Mouse (Mus musculus): ENCODE results near the gene Clpsl2.

The Clpsl2 gene

DNA sequence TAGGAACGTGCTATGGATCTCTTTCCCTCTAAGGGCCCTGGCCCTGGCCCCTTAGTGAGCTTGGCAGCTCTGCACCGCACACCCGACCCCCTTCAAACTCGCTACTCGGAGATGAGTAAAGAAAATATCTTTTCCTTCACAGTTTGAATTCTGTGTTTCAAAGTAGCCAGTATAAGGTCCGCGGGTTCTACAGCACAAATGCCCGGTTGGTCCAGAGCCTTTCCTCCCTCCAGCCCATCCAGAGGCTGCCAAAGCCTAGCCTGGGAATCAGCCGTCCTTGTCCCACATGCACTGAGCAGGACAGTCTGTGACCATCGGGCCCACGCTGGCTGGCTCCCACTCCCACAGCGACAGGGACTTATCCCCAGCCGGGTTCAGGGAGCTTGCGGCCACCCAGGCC lies at the start of gene Clpsl2:
Clpsl2 (plus strand) TSS at position 301 of the 400 bp plus-strand sequence.
- DNase-seq: no peak

DNA sequence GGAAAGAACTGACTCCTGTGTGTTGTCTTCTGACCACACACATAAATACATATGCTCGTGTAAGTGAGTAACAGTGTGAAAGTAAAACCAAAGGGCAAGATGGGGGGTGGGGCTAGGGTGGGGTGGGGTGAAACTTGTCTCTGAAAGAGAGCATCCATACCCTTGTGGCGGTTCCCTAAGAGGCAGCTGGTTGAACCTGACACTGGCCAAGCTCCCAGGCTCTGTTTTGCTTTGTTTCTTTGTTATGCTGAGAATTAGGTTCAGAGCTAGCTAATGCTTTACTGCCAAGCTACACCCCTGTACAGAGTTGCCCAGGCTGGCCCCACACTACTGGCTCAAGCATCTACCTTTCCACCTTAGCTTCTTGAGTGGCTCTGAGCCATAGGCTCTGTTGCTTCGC lies 48.7 kb upstream of the Clpsl2 start:
- no peak for DNase-seq

- no peak for DNase-seq
Observed at GRCm38 (mm10) chr17:28502196-28502821, 46.9 kb upstream of the Clpsl2 start.

- no peak for DNase-seq
Observed at GRCm38 (mm10) chr17:28504182-28504581, 45.0 kb upstream of the Clpsl2 start.

DNA sequence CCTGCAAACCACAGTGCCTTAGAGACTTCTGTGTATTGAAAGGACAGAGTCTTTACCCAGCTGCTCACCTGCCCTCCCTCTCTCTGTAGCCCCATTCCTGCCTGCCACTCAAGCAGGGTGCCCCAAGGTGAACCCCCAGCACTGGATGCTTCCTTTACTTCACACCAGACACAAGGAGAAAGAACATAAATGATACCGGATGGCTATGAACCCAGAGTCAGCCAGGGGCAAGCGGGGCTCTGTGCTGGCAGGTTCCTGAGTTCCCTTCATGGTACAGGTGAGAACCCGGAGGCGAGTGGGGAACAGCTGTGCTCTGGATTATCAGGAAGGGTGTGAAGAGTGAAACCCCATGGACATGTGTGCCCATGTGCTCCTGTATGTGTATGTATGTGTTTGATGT lies 43.6 kb upstream of the Clpsl2 start:
- DNase-seq: no peak

DNA sequence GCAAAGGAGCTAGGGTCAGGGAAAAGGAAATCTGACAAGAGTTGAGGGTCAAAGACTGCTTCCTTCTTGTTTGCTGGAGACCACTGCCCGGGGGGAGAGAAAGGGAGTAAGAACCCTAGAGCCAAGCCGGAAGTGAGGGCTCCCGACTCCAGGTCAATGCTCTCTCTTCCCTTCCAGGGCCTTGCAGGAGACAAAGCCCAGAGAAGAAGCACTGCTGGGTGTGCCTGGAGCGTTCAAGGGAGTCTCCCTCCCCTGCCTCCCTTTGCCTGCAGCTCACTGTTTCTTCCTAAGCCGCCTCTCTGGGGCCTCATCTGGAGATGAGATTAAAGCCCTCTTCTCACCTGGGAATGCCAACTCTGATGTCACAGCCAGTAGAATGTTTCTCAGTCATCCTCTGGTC lies 42.3 kb upstream of the Clpsl2 start:
- no peak for DNase-seq

DNA sequence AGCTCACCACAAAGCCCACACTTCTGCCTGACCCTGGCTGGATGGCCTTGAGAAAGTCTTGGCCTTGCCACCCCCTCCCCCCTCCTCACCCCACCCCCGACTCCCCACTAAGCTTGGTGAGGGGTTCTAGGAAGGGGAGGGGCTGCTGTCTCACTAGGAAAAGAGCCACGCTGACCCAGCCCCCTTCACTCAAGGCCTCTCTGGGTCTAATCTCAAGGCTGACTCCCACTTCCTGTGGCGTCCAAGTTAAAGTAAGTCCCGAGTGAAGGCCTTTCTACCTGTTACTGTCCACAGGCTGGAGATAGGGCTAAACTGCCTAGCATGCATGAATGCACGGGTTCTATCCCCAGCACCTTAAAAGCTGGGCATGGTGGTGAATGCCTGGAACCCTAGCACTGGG lies 41.7 kb upstream of the Clpsl2 start:
- no peak for DNase-seq

- no peak for DNase-seq
Observed at GRCm38 (mm10) chr17:28510445-28511342, 38.5 kb upstream of the Clpsl2 start.

DNA sequence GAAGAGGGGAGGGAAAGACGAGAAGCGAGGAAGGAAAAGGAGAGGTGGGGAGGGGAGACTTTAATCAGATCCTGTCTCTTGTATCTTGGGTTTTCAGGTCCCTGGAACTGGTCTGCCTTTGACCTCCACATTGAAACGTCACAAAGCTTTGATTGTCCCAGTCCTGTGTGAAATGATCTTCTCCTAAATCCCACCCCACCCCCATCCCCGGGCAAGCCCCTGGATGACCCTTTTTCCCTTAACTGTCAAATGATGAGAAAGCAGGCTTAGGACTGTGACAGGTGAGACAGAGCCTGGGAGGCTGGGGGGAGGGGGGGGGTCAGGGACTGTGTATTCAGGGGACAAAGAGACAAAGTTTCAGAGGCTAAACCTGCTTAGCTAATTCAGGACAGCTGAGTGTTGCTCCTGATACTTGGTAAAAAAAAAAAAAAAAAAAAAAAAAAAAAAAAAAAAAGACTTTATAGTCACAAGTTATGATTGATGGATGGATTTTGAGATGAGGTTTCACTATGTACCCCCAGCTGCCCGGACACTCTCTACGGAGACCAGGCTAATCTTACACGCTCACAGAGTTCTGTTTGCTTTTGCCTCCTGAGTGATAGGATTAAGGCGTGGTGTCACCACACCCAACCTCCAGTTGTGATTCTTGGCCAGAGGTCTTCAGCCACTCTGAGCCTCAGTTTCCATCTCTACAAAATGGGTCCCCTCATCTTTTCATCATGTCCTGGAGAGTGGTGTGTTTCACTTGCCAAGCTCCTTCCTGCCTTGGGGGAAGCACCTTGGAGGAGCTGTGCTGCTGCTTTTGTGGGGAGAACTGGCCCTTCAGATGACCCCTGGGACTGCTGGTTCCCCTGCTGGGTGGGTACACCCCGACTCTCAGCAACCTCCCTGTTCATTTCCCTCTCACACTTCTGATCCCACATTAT lies 37.3 kb upstream of the Clpsl2 start:
- no peak for DNase-seq

- no peak for DNase-seq
Observed at GRCm38 (mm10) chr17:28512696-28513095, 36.5 kb upstream of the Clpsl2 start.

DNA sequence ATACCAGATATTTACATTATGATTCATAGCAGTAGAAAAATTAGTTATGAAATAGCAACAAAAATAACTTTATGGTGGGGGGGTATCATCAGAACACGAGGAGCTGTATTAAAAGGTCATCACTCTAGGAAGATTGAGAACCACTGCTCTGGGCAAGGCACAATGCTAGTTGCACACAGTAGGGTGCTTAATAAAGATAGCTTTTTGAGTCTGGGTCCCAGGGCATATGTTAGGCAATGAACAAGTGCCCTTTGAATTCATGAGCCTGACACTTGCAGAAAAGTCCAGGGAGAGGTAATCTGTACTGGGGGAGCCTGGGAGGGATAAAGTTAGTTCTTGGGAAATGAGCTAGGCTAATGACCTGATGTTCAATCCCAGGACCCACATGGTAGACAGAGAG lies 35.9 kb upstream of the Clpsl2 start:
- no peak for DNase-seq

GRCm38 (mm10) chr17:28513844-28514243 lies 35.4 kb upstream of the Clpsl2 start:
- DNase-seq: no peak

- no peak for DNase-seq
Observed at GRCm38 (mm10) chr17:28514555-28514954, 34.7 kb upstream of the Clpsl2 start.

GRCm38 (mm10) chr17:28515431-28516341 lies 33.5 kb upstream of the Clpsl2 start:
- no peak for DNase-seq

- no peak for DNase-seq
Observed at GRCm38 (mm10) chr17:28516881-28517280, 32.3 kb upstream of the Clpsl2 start.

DNA sequence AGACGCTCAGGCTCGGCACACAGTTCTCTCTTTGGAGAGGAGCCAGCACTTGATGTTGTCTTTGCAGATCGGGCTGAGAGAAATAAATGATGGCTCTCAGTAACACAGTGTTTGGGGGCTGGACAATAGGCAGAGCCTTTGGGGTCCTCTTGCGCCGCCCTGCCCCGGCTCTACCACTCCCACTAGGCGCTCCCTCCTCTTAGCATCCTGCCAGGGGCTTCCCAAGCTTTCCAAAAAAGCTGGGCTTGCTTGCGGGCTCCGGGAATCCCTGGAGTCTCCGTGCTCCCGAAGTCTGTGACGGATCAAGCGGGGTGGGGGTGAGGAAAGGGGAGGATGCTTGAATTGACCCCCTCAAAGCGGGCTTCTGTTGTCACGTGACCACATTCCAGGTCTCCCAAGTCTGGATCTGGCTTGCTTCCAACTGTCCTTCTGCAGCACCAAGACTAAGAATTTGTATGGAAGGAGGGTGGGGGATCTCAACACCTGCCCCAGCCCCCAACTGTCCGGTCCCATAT lies 31.7 kb upstream of the Clpsl2 start, which contains the start of gene Fkbp5:
Fkbp5 (minus strand) TSS at position 87 of the 515 bp plus-strand sequence.
- DNase-seq: peak in 1 of 2 experiments; percentile 38

DNA sequence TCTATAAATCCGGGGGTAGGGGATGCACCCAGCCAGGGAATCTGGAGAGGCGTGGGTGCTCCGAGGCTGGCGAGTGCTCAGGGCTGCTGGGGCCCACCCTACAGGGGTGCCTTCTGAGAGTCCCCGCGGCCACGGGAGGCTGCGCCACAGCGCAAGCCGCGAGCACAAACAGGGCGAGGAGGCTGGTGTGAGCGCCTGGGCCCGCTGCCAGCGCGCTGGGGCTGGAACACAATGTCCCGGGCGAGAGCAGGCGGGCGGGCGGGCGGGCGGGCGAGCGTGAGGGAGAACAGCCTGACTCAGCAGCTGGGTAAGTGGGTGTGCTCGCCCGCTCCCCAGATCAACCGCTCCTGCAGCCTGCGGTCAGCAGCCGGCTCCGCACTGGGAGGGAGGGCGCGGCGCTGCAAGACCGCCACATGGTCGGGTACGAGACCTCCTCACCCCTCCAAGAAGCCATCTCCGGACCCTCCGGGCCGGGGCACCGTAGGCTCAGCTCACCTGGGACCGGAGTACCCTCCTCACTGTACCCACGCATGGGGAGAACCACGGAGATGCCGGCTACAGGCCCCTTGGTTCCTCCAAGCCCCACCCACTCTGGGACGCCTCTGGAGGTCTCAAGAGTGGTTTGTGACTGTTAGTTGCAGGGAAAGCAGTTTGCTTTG lies 31.1 kb upstream of the Clpsl2 start:
- peak; percentile 81 to 92 for DNase-seq

DNA sequence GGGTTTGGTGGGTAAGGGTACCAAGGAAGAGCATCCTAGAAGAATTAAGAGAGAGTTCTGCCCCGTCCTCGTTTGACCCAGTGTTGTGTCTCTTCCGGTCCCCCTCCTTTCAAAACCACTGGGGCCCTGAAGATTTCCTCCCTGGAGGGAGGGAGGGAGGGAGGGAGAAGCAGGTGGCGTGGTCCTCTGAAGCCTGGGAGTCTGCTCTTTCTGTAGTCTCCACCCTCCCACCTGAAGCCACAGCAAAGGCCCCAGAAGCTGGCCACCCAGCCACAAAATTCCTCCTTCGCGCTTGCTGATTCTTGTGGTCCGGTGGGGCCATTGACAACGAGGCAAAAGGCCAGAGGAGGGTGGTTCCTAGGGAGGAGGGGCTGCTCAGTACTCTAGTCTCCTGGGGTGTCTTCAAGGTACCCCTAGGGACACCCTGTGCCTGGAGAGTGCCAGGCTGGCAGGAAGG lies 30.6 kb upstream of the Clpsl2 start:
- peak; percentile 22 to 33 for DNase-seq

- peak in 1 of 2 experiments; percentile 9 for DNase-seq
Observed at GRCm38 (mm10) chr17:28519827-28520226, 29.4 kb upstream of the Clpsl2 start.

- DNase-seq: no peak
Observed at GRCm38 (mm10) chr17:28520561-28520960, 28.6 kb upstream of the Clpsl2 start.

All from cerebellum, adult 18-20 months (tissue).